In genomic region chr12:102302322-102302721, GRCm38 (mm10) we compare ENCODE assay signal across 8 mouse cellular contexts. TPM values are rescaled to one million over a fixed set of nuclear protein-coding genes. Genes with fewer than 3 reads are reported as not detected.
DNase-seq lines count a peak whose midpoint lies in the region; ATAC-seq lines count a peak whose summit lies in the region.

No protein-coding gene starts in this region.

- no peaks in the 10 kb centered on the region for H3K36me3 ChIP-seq in heart, embryonic 10.5 days

- 67% methylated on average over 9 of the region's 9 CpGs for WGBS in heart, embryonic 10.5 days

- no peaks in the 10 kb centered on the region for H3K9me3 ChIP-seq in heart, embryonic 10.5 days

- no peak overlapping the region for H3K4me3 ChIP-seq in heart, embryonic 10.5 days

- H3K27ac ChIP-seq in heart, embryonic 10.5 days: peak overlapping the region; percentile 43

- peak; percentile 88 for ATAC-seq in megakaryocyte, adult 5-6 weeks (ENCODE audit: poor library complexity, severe bottlenecking)

- intact Hi-C loops in gastrocnemius, postnatal 14 days (cut with DNase I; ENCODE audit: low total_unique reads): no loop called here

- no peaks in the 10 kb centered on the region for H3K27me3 ChIP-seq in heart, embryonic 10.5 days (ENCODE audit: insufficient read depth, poor library complexity, severe bottlenecking)

- DNase-seq in heart, embryonic 10.5 days (ENCODE audit: low spot score): no peak
- DNase-seq in heart, adult 8-10 months (ENCODE audit: low spot score): no peak
- DNase-seq in T-cell, adult 2 months (ENCODE audit: low spot score): peak; percentile 31
- peak; percentile 57 for DNase-seq in kidney, adult 9 months
- no peak for DNase-seq in cerebellum, adult 11 months
- no peak for DNase-seq in right cerebral cortex, adult 2 months (ENCODE audit: low spot score in 2 of 2)
- DNase-seq in gastrocnemius, postnatal 14 days: no peak

- H3K4me1 ChIP-seq in heart, embryonic 10.5 days: peaks cover 63% of the 10 kb centered on the region

RNA-seq across cellular contexts. Expression of gene Rin3, which starts 19.5 kb away (rescaled TPM):
- polyA plus RNA-seq in heart, embryonic 10.5 days (2016; fragmentation: Nextera tagmentation; extraction: Ambion mirVana): 8.9 and 9.0 TPM in 2 replicates
- total RNA-seq in heart, adult 8-10 months (2022): 10 to 100 TPM; 12.2 to 18.8 (median 17.0) TPM
- total RNA-seq in megakaryocyte, adult 5-6 weeks (2015): 188 and 204 TPM in 2 replicates
- 121 and 157 TPM in 2 replicates for total RNA-seq in megakaryocyte, adult 5-6 weeks (2017)
- total RNA-seq in gastrocnemius, postnatal 14 days (2021): 10 to 100 TPM; 11.0 to 13.0 TPM

Comparison
In these comparisons a context has a peak if more than half of its experiments do, and no peak if none do; other contexts are left out.
1. DNase-seq: peak in T-cell, adult 2 months (single experiment) and kidney, adult 9 months (single experiment); none in heart, embryonic 10.5 days (single experiment), heart, adult 8-10 months (single experiment), cerebellum, adult 11 months (single experiment), right cerebral cortex, adult 2 months (0 of 2) and gastrocnemius, postnatal 14 days (single experiment).
2. RNA of gene Rin3, which starts 19.5 kb away (total RNA-seq): 121 to 204 TPM in megakaryocyte, adult 5-6 weeks; 12.2 to 18.8 TPM in heart, adult 8-10 months and 11.0 to 13.0 TPM in gastrocnemius, postnatal 14 days; every median in the first group is over 4 times any median in the second.